Mouse (Mus musculus) lung, postnatal 0 days (tissue): ENCODE data around the gene Arhgef17. TPM values are rescaled to one million over a fixed set of nuclear protein-coding genes. Genes with fewer than 3 reads are reported as not detected.

Experiments
- ATAC-seq: fragments of 200-750 bp; cut with Nextera tagmentation; 2 replicates; pipeline ENCODE4 v1.8.0; 2017; ENCODE audit warnings: moderate library complexity
- DNase-seq: peaks from one replicate; pipeline ENCODE4 v3.0.0-alpha.2; 2016; ENCODE audit warnings: low spot score
- H3K27ac ChIP-seq: fragments of 300-500 bp; sonication (generic); 2 replicates; pipeline ENCODE4 v1.5.1; 2014; ENCODE audit warnings: antibody characterized with exemption, mild to moderate bottlenecking, low read length, mixed read lengths
- H3K27me3 ChIP-seq: fragments of 300-500 bp; sonication (generic); replicated peaks from 2 replicates; pipeline ENCODE4 v1.6.1; 2014; ENCODE audit warnings: low read length, mixed read lengths; ENCODE audit not compliant: insufficient read depth
- H3K36me3 ChIP-seq: fragments of 300-500 bp; sonication (generic); 2 replicates; pipeline ENCODE4 v1.6.1; 2014; ENCODE audit warnings: low read length, mixed read lengths; ENCODE audit not compliant: insufficient read depth
- H3K4me1 ChIP-seq: fragments of 300-500 bp; sonication (generic); 2 replicates; pipeline ENCODE4 v1.6.1; 2014; ENCODE audit warnings: antibody characterized with exemption, low read depth, low read length, mixed read lengths; ENCODE audit not compliant: insufficient read depth
- H3K4me2 ChIP-seq: fragments of 300-500 bp; sonication (generic); replicated peaks from 2 replicates; pipeline ENCODE4 v1.6.1; 2014; ENCODE audit warnings: low read depth, mild to moderate bottlenecking, low read length, moderate library complexity, mixed read lengths
- H3K4me3 ChIP-seq: fragments of 300-500 bp; sonication (generic); 2 replicates; pipeline ENCODE4 v1.5.1; 2014; ENCODE audit warnings: low read depth, low read length
- H3K9ac ChIP-seq: fragments of 300-500 bp; sonication (generic); replicated peaks from 2 replicates; pipeline ENCODE4 v1.6.1; 2014; ENCODE audit warnings: low read depth, mild to moderate bottlenecking
- H3K9me3 ChIP-seq: fragments of 300-500 bp; sonication (generic); 2 replicates; pipeline ENCODE4 v1.6.1; 2016; ENCODE audit warnings: low read length, mixed read lengths
- CTCF ChIP-seq: IDR thresholded peaks from 2 replicates; pipeline ENCODE4 v1.5.1; 2016; ENCODE audit warnings: antibody characterized with exemption, mild to moderate bottlenecking
- EP300 ChIP-seq: IDR thresholded peaks from 2 replicates; pipeline ENCODE4 v1.6.1; 2016; ENCODE audit warnings: antibody characterized with exemption, mild to moderate bottlenecking, control low read depth
- WGBS: fragments of 180-500 bp; shearing (Covaris S2); extraction: QIAGEN DNeasy Blood & Tissue Kit; methylation state at CpG from one replicate; pipeline ENCODE4 v1.1.7; 2014; 5-methylcytosine and 5-hydroxymethylcytosine counted together
- polyA plus RNA-seq: library from polyadenylated mRNA; unstranded; fragments of >200 nt; fragmentation: Nextera tagmentation; extraction: Ambion mirVana; gene quantifications from 2 replicates; pipeline ENCODE4 v1.2.1, GENCODE M21; 2015

Gene Arhgef17
- polyA plus RNA-seq, 1 experiment from 2014 or later = 5.8 TPM

DNA sequence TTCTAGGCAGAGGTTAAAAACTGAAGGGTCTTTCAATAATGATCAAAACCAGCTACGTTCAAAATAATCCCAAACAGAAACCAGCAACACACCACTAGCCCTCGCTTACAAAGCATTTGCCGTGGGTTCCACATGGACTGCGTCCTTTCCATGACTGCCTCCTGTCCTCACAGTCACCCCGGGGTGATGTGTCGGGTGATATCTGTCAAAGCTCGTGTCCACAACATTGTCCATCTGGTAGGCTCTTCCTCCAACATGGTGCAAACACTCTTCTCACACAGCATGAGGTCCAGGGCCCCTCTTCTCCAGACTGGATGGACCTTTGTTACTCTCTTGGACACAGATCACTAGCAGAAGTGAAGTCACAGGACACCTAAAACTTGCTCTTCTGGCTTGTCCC is 26.9 kb downstream of the Arhgef17 start:
- ATAC-seq (peak; percentile 84), DNase-seq (peak; percentile 83)
- H3K9ac ChIP-seq = no peak overlapping the region
- peaks cover 5% of the 10 kb centered on the region; the same call in 1 of the 2 replicates for H3K4me1 ChIP-seq
- TF ChIP-seq CTCF (no peak), EP300 (peak; percentile 81)
- no peak overlapping the region for H3K4me3 ChIP-seq
- H3K27me3 ChIP-seq = no peaks in the 10 kb centered on the region
- WGBS = 64% methylated on average over 7 of the region's 7 CpGs
- H3K27ac ChIP-seq = peak overlapping the region; percentile 84
- H3K36me3 ChIP-seq = no peaks in the 10 kb centered on the region
- H3K9me3 ChIP-seq = no peaks in the 10 kb centered on the region
- no peak overlapping the region for H3K4me2 ChIP-seq

- Histone ChIP-seq H3K27ac (peak overlapping the region; percentile 84), H3K4me1 (0 out of 2 replicates have a peak, but pooled peaks cover under 1% of the 10 kb centered on the region)
- ATAC-seq = peak; percentile 12
Measured at GRCm38 (mm10) chr7:100904612-100905011, 27.3 kb downstream of the Arhgef17 start.

GRCm38 (mm10) chr7:100902451-100903137 is 29.3 kb downstream of the Arhgef17 start:
- no peak for ATAC-seq
- H3K9ac ChIP-seq = no peak overlapping the region
- H3K36me3 ChIP-seq = no peaks in the 10 kb centered on the region; the same call in 1 of the 2 replicates
- 71% methylated on average over 9 of the region's 9 CpGs for WGBS
- no peak overlapping the region for H3K4me3 ChIP-seq
- no peaks in the 10 kb centered on the region for H3K9me3 ChIP-seq
- TF ChIP-seq CTCF = peak; percentile 72
- TF ChIP-seq EP300 = no peak
- DNase-seq = peak; percentile 72
- H3K4me2 ChIP-seq = no peak overlapping the region
- no peak overlapping the region for H3K27ac ChIP-seq
- H3K4me1 ChIP-seq = no peaks in the 10 kb centered on the region
- H3K27me3 ChIP-seq = no peaks in the 10 kb centered on the region

More at GRCm38 (mm10) chr7:100904612-100905011, 27.3 kb downstream of the Arhgef17 start:
- Histone ChIP-seq H3K9me3 (no peaks in the 10 kb centered on the region), H3K9ac (no peak overlapping the region), H3K36me3 (no peaks in the 10 kb centered on the region), H3K27me3 (no peaks in the 10 kb centered on the region), H3K4me3 (no peak overlapping the region), H3K4me2 (no peak overlapping the region)
- WGBS = 56% methylated on average over 5 of the region's 5 CpGs
- peak; percentile 35 for DNase-seq
- TF ChIP-seq EP300 (no peak), CTCF (no peak)

- Histone ChIP-seq H3K27ac (no peak overlapping the region), H3K36me3 (no peaks in the 10 kb centered on the region; the same call in 1 of the 2 replicates), H3K9ac (no peak overlapping the region), H3K4me3 (no peak overlapping the region), H3K9me3 (no peaks in the 10 kb centered on the region), H3K4me2 (no peak overlapping the region), H3K27me3 (no peaks in the 10 kb centered on the region), H3K4me1 (peaks cover 5% of the 10 kb centered on the region)
- no peak for DNase-seq
- no peak for ATAC-seq
- no peak for TF ChIP-seq EP300
- no peak for TF ChIP-seq CTCF
- WGBS = 65% methylated on average over 5 of the region's 5 CpGs
Measured at GRCm38 (mm10) chr7:100897828-100898227, 34.1 kb downstream of the Arhgef17 start.

GRCm38 (mm10) chr7:100894833-100895226 is 37.1 kb downstream of the Arhgef17 start:
- Histone ChIP-seq H3K9ac (peak overlapping the region; percentile 32; the same call in 1 of the 2 replicates), H3K27me3 (no peaks in the 10 kb centered on the region), H3K36me3 (peaks cover 2% of the 10 kb centered on the region), H3K4me2 (peak overlapping the region; percentile 83), H3K4me3 (peak overlapping the region; percentile 42), H3K9me3 (no peaks in the 10 kb centered on the region), H3K4me1 (peaks cover 5% of the 10 kb centered on the region), H3K27ac (no peak overlapping the region)
- no peak for DNase-seq
- no peak for ATAC-seq
- TF ChIP-seq EP300 = no peak
- TF ChIP-seq CTCF = no peak
- WGBS = 6% methylated on average over 12 of the region's 12 CpGs

GRCm38 (mm10) chr7:100894057-100894832 is 37.7 kb downstream of the Arhgef17 start:
- ATAC-seq (peak; percentile 60), DNase-seq (peak; percentile 49)
- no peaks in the 10 kb centered on the region for H3K9me3 ChIP-seq
- TF ChIP-seq EP300 (no peak), CTCF (no peak; the same call in 1 of the 2 replicates)
- H3K4me1 ChIP-seq = peaks cover 5% of the 10 kb centered on the region
- H3K4me2 ChIP-seq = peak overlapping the region; percentile 83
- H3K27me3 ChIP-seq = no peaks in the 10 kb centered on the region
- H3K9ac ChIP-seq = peak overlapping the region; percentile 32; the same call in 1 of the 2 replicates
- peak overlapping the region; percentile 42 for H3K4me3 ChIP-seq
- H3K36me3 ChIP-seq = peaks cover 8% of the 10 kb centered on the region
- WGBS = 7% methylated on average over 40 of the region's 53 CpGs
- H3K27ac ChIP-seq = no peak overlapping the region
